Mouse (Mus musculus) heart, embryonic 14.5 days (tissue): ENCODE data around the gene Socs7. TPM values are rescaled to one million over a fixed set of nuclear protein-coding genes. Genes with fewer than 3 reads are reported as not detected.

ENCODE experiments used
- ATAC-seq: fragments of 200-750 bp; cut with Nextera tagmentation; 2 replicates; pipeline ENCODE4 v1.8.0; 2017; ENCODE audit warnings: low read depth, moderate TSS enrichment; ENCODE audit not compliant: insufficient number of reproducible peaks, insufficient read depth, low FRiP score
- H3K27ac ChIP-seq, 2 experiments: fragments of 200-500 bp in 1 of 2; fragments of 300-500 bp in 1 of 2; sonication (generic) in 1 of 2; replicated peaks in 1 of 2; 2 replicates each; pipeline ENCODE4 v1.5.1; 2012 to 2014; ENCODE audit warnings: low read depth in 2 of 2, low read length in 2 of 2, control low read depth in 1 of 2, mild to moderate bottlenecking in 1 of 2, mixed read lengths in 1 of 2; ENCODE audit not compliant: control insufficient read depth in 1 of 2, insufficient read depth in 1 of 2
- H3K27me3 ChIP-seq: fragments of 300-500 bp; sonication (generic); 2 replicates; pipeline ENCODE4 v1.6.1; 2014; ENCODE audit warnings: mild to moderate bottlenecking, low read length, control low read depth; ENCODE audit not compliant: control insufficient read depth, insufficient read depth
- H3K36me3 ChIP-seq: fragments of 300-500 bp; sonication (generic); 2 replicates; pipeline ENCODE4 v1.6.1; 2014; ENCODE audit warnings: mild to moderate bottlenecking, control low read depth, low read length, mixed read lengths; ENCODE audit not compliant: control insufficient read depth, insufficient read depth
- H3K4me1 ChIP-seq, 2 experiments: fragments of 200-500 bp in 1 of 2; fragments of 300-500 bp in 1 of 2; sonication (generic) in 1 of 2; 2 replicates each; pipeline ENCODE4 v1.6.1; 2012 to 2014; ENCODE audit warnings: low read length in 2 of 2, control low read depth in 1 of 2, mixed read lengths in 1 of 2; ENCODE audit not compliant: control insufficient read depth in 2 of 2, insufficient read depth in 2 of 2
- H3K4me2 ChIP-seq: fragments of 300-500 bp; sonication (generic); 2 replicates; pipeline ENCODE4 v1.6.1; 2014; ENCODE audit warnings: mild to moderate bottlenecking, low read length
- H3K4me3 ChIP-seq, 2 experiments: fragments of 200-500 bp in 1 of 2; fragments of 300-500 bp in 1 of 2; sonication (generic) in 1 of 2; 2 replicates each; pipeline ENCODE4 v1.5.1; 2012 to 2014; ENCODE audit warnings: low read length in 2 of 2, mild to moderate bottlenecking in 2 of 2, control low read depth in 1 of 2, low read depth in 1 of 2, moderate library complexity in 1 of 2; ENCODE audit not compliant: control insufficient read depth in 1 of 2, insufficient read depth in 1 of 2
- H3K9ac ChIP-seq: fragments of 300-500 bp; sonication (generic); 2 replicates; pipeline ENCODE4 v1.6.1; 2014; ENCODE audit warnings: mild to moderate bottlenecking, low read length
- H3K9me3 ChIP-seq: fragments of 300-500 bp; sonication (generic); 2 replicates; pipeline ENCODE4 v1.6.1; 2016; ENCODE audit warnings: low read length, control low read depth; ENCODE audit not compliant: control insufficient read depth
- WGBS: fragments of 180-500 bp; shearing (Covaris S2); extraction: QIAGEN DNeasy Blood & Tissue Kit; methylation state at CpG from one replicate; pipeline ENCODE4 v1.1.7; 2014; 5-methylcytosine and 5-hydroxymethylcytosine counted together
- polyA plus RNA-seq: library from polyadenylated mRNA; unstranded; fragments of >200 nt; fragmentation: Nextera tagmentation; extraction: Ambion mirVana; gene quantifications from 2 replicates; pipeline ENCODE4 v1.2.1, GENCODE M21; 2014

Gene Socs7
- polyA plus RNA-seq, 1 experiment from 2014 or later, result 3.6 TPM

- peaks cover 91% of the 10 kb centered on the region for H3K36me3 ChIP-seq
- H3K27me3 ChIP-seq, result no peaks in the 10 kb centered on the region
- no peak overlapping the region for H3K4me2 ChIP-seq
- ATAC-seq, result no peak
- peaks cover 23 to 38% of the 10 kb centered on the region in 2 experiments for H3K4me1 ChIP-seq
- 85% methylated on average over 7 of the region's 7 CpGs for WGBS
- H3K9me3 ChIP-seq, result no peaks in the 10 kb centered on the region
- no peak overlapping the region for H3K9ac ChIP-seq
- H3K4me3 ChIP-seq, result no peak overlapping the region
- no peak overlapping the region for H3K27ac ChIP-seq
Measured at GRCm38 (mm10) chr11:97447979-97448378, 85.6 kb downstream of the Socs7 start.

Other genes starting within 250 kb of the Socs7 start
- gene Tbx21, start 247.2 kb upstream of the Socs7 start, polyA plus RNA-seq, result 0.08 TPM in 1 of 2 replicates, not detected in the other
- 7.1 and 7.3 TPM in 2 replicates for gene Tbkbp1, start 211.1 kb upstream of the Socs7 start, polyA plus RNA-seq
- gene Kpnb1, start 174.7 kb upstream of the Socs7 start, polyA plus RNA-seq, result 38.8 and 40.2 TPM in 2 replicates
- 86.9 and 90.0 TPM in 2 replicates for gene Npepps, start 81.9 kb upstream of the Socs7 start, polyA plus RNA-seq
- 56.2 and 59.2 TPM in 2 replicates for gene Mrpl45, start 46.8 kb upstream of the Socs7 start, polyA plus RNA-seq
- gene Gpr179, start 10.5 kb upstream of the Socs7 start, polyA plus RNA-seq, result 0.05 TPM in 2 replicates
- 7.1 and 8.4 TPM in 2 replicates for gene Arhgap23, start 53.0 kb downstream of the Socs7 start, polyA plus RNA-seq
- gene 4933428G20Rik, start 137.8 kb downstream of the Socs7 start, polyA plus RNA-seq, result 0.19 TPM in 1 of 2 replicates, not detected in the other
- gene Srcin1, start 213.6 kb downstream of the Socs7 start, polyA plus RNA-seq, result 0.22 TPM in 1 of 2 replicates, not detected in the other